Mouse (Mus musculus) liver, postnatal 0 days (tissue): ENCODE measurements around the gene Golm1. TPM values are rescaled to one million over a fixed set of nuclear protein-coding genes. Genes with fewer than 3 reads are reported as not detected.

Experiments used
- ATAC-seq: fragments of 200-750 bp; cut with Nextera tagmentation; 2 replicates; pipeline ENCODE4 v1.8.0; 2017; ENCODE audit warnings: mild to moderate bottlenecking, moderate library complexity
- DNase-seq: peaks from one replicate; pipeline ENCODE4 v3.0.0-alpha.2; 2016
- H3K27ac ChIP-seq: fragments of 300-500 bp; sonication (generic); 2 replicates; pipeline ENCODE4 v1.5.1; 2014; ENCODE audit warnings: antibody characterized with exemption, moderate library complexity, mild to moderate bottlenecking, low read depth
- H3K27me3 ChIP-seq: fragments of 300-500 bp; sonication (generic); 2 replicates; pipeline ENCODE4 v1.6.1; 2014; ENCODE audit warnings: low read length, control low read depth, mixed read lengths; ENCODE audit not compliant: insufficient read depth
- H3K36me3 ChIP-seq: fragments of 300-500 bp; sonication (generic); replicated peaks from 2 replicates; pipeline ENCODE4 v1.6.1; 2014; ENCODE audit warnings: mild to moderate bottlenecking, control low read depth, low read length, moderate library complexity, mixed read lengths; ENCODE audit not compliant: insufficient read depth
- H3K4me1 ChIP-seq: fragments of 300-500 bp; sonication (generic); 2 replicates; pipeline ENCODE4 v1.6.1; 2014; ENCODE audit warnings: antibody characterized with exemption, mild to moderate bottlenecking, control low read depth; ENCODE audit not compliant: insufficient read depth
- H3K4me2 ChIP-seq: fragments of 300-500 bp; sonication (generic); 2 replicates; pipeline ENCODE4 v1.6.1; 2014; ENCODE audit warnings: low read depth, mild to moderate bottlenecking, low read length, moderate library complexity, mixed read lengths
- H3K4me3 ChIP-seq: fragments of 300-500 bp; sonication (generic); 2 replicates; pipeline ENCODE4 v1.5.1; 2014; ENCODE audit warnings: low read depth, low read length
- H3K9ac ChIP-seq: fragments of 300-500 bp; sonication (generic); replicated peaks from 2 replicates; pipeline ENCODE4 v1.6.1; 2014; ENCODE audit warnings: mild to moderate bottlenecking, moderate library complexity
- H3K9me3 ChIP-seq: fragments of 300-500 bp; sonication (generic); 2 replicates; pipeline ENCODE4 v1.6.1; 2016; ENCODE audit warnings: mild to moderate bottlenecking, control low read depth, low read length, mixed read lengths
- CTCF ChIP-seq: sonication (generic); IDR thresholded peaks from 2 replicates; pipeline ENCODE4 v1.5.1; 2016; ENCODE audit warnings: antibody characterized with exemption, low read depth
- EP300 ChIP-seq: IDR thresholded peaks from 2 replicates; pipeline ENCODE4 v1.6.1; 2016; ENCODE audit warnings: antibody characterized with exemption, low read depth, mild to moderate bottlenecking
- WGBS: fragments of 180-500 bp; shearing (Covaris S2); extraction: QIAGEN DNeasy Blood & Tissue Kit; methylation state at CpG from one replicate; pipeline ENCODE4 v1.1.7; 2014; ENCODE audit not compliant: insufficient replicate concordance; 5-methylcytosine and 5-hydroxymethylcytosine counted together
- polyA plus RNA-seq: library from polyadenylated mRNA; unstranded; fragments of >200 nt; fragmentation: Nextera tagmentation; extraction: Ambion mirVana; gene quantifications from 2 replicates; pipeline ENCODE4 v1.2.1, GENCODE M21; 2015

Gene Golm1
- polyA plus RNA-seq, 1 experiment from 2014 or later: 13.0 TPM

GRCm38 (mm10) chr13:59621643-59622489, 53.7 kb downstream of the Golm1 start:
- Histone ChIP-seq H3K9me3 (no peaks in the 10 kb centered on the region), H3K4me3 (no peak overlapping the region), H3K9ac (no peak overlapping the region), H3K36me3 (peaks cover 44% of the 10 kb centered on the region), H3K27ac (no peak overlapping the region), H3K4me1 (no peaks in the 10 kb centered on the region), H3K27me3 (no peaks in the 10 kb centered on the region), H3K4me2 (no peak overlapping the region)
- DNase-seq (no peak), ATAC-seq (no peak)
- TF ChIP-seq EP300: no peak
- TF ChIP-seq CTCF: no peak
- 76% methylated on average over 7 of the region's 7 CpGs for WGBS

- TF ChIP-seq CTCF (no peak), EP300 (peak; percentile 30; the same call in 1 of the 2 replicates)
- no peaks in the 10 kb centered on the region for H3K4me1 ChIP-seq
- peaks cover 25% of the 10 kb centered on the region for H3K36me3 ChIP-seq
- DNase-seq (no peak), ATAC-seq (0 out of 2 replicates have a peak, but pooled peaks have one; percentile 27)
- H3K4me3 ChIP-seq: no peak overlapping the region
- no peaks in the 10 kb centered on the region for H3K9me3 ChIP-seq
- no peak overlapping the region for H3K4me2 ChIP-seq
- WGBS: 71% methylated on average over 6 of the region's 6 CpGs
- no peak overlapping the region for H3K27ac ChIP-seq
- no peak overlapping the region for H3K9ac ChIP-seq
- H3K27me3 ChIP-seq: no peaks in the 10 kb centered on the region
Measured at GRCm38 (mm10) chr13:59618463-59618862, 57.1 kb downstream of the Golm1 start.

- DNase-seq (no peak), ATAC-seq (peak; percentile 82)
- peaks cover 28% of the 10 kb centered on the region for H3K36me3 ChIP-seq
Measured at GRCm38 (mm10) chr13:59615554-59615953, 60.1 kb downstream of the Golm1 start.

GRCm38 (mm10) chr13:59615152-59615551, 60.5 kb downstream of the Golm1 start:
- no peak for DNase-seq
- Histone ChIP-seq H3K9ac (no peak overlapping the region), H3K36me3 (peaks cover 28% of the 10 kb centered on the region), H3K27me3 (no peaks in the 10 kb centered on the region), H3K9me3 (no peaks in the 10 kb centered on the region), H3K4me1 (no peaks in the 10 kb centered on the region), H3K4me3 (no peak overlapping the region), H3K27ac (no peak overlapping the region), H3K4me2 (no peak overlapping the region)
- TF ChIP-seq EP300 (no peak), CTCF (no peak)
- no peak for ATAC-seq
- WGBS: 80% methylated on average over 4 of the region's 4 CpGs

More at GRCm38 (mm10) chr13:59615554-59615953, 60.1 kb downstream of the Golm1 start:
- 49% methylated on average over 4 of the region's 4 CpGs for WGBS
- Histone ChIP-seq H3K4me3 (no peak overlapping the region), H3K4me2 (no peak overlapping the region), H3K9me3 (no peaks in the 10 kb centered on the region), H3K4me1 (no peaks in the 10 kb centered on the region), H3K27ac (no peak overlapping the region), H3K27me3 (no peaks in the 10 kb centered on the region), H3K9ac (no peak overlapping the region)
- TF ChIP-seq EP300: no peak

GRCm38 (mm10) chr13:59613868-59614267, 61.7 kb downstream of the Golm1 start:
- Histone ChIP-seq H3K4me1 (no peaks in the 10 kb centered on the region), H3K27me3 (no peaks in the 10 kb centered on the region), H3K9ac (no peak overlapping the region), H3K9me3 (no peaks in the 10 kb centered on the region), H3K36me3 (peaks cover 31% of the 10 kb centered on the region), H3K4me3 (no peak overlapping the region), H3K27ac (no peak overlapping the region), H3K4me2 (no peak overlapping the region)
- no peak for DNase-seq
- TF ChIP-seq CTCF (no peak), EP300 (no peak)
- ATAC-seq: no peak
- 60% methylated on average over 4 of the region's 4 CpGs for WGBS

- H3K4me2 ChIP-seq: no peak overlapping the region
- 89% methylated on average over 2 of the region's 2 CpGs for WGBS
- H3K36me3 ChIP-seq: peaks cover 24% of the 10 kb centered on the region
- no peaks in the 10 kb centered on the region for H3K9me3 ChIP-seq
- no peak overlapping the region for H3K9ac ChIP-seq
- H3K27me3 ChIP-seq: no peaks in the 10 kb centered on the region
- H3K4me3 ChIP-seq: no peak overlapping the region
- no peak overlapping the region for H3K27ac ChIP-seq
- TF ChIP-seq EP300: no peak
- TF ChIP-seq CTCF: no peak
- peaks cover 5% of the 10 kb centered on the region; the same call in 1 of the 2 replicates for H3K4me1 ChIP-seq
- no peak for ATAC-seq
- DNase-seq: no peak
Measured at GRCm38 (mm10) chr13:59610437-59610836, 65.2 kb downstream of the Golm1 start.

- Histone ChIP-seq H3K4me3 (no peak overlapping the region), H3K9ac (no peak overlapping the region), H3K27me3 (no peaks in the 10 kb centered on the region), H3K27ac (no peak overlapping the region), H3K4me2 (no peak overlapping the region), H3K36me3 (peaks cover 24% of the 10 kb centered on the region), H3K9me3 (no peaks in the 10 kb centered on the region), H3K4me1 (peaks cover 10% of the 10 kb centered on the region; the same call in 1 of the 2 replicates)
- DNase-seq (no peak), ATAC-seq (no peak)
- TF ChIP-seq EP300 (no peak), CTCF (no peak)
- WGBS: 90% methylated on average over 4 of the region's 4 CpGs
Measured at GRCm38 (mm10) chr13:59609885-59610284, 65.7 kb downstream of the Golm1 start.
